Mouse (Mus musculus) heart, embryonic 14.5 days (tissue): ENCODE measurements around the gene Psmd7. TPM values are rescaled to one million over a fixed set of nuclear protein-coding genes. Genes with fewer than 3 reads are reported as not detected.

Experiments used
- ATAC-seq: fragments of 200-750 bp; cut with Nextera tagmentation; 2 replicates; pipeline ENCODE4 v1.8.0; 2017; ENCODE audit warnings: low read depth, moderate TSS enrichment; ENCODE audit not compliant: insufficient number of reproducible peaks, insufficient read depth, low FRiP score
- H3K27ac ChIP-seq, 2 experiments: fragments of 200-500 bp in 1 of 2; fragments of 300-500 bp in 1 of 2; sonication (generic) in 1 of 2; replicated peaks in 1 of 2; 2 replicates each; pipeline ENCODE4 v1.5.1; 2012 to 2014; ENCODE audit warnings: low read depth in 2 of 2, low read length in 2 of 2, control low read depth in 1 of 2, mild to moderate bottlenecking in 1 of 2, mixed read lengths in 1 of 2; ENCODE audit not compliant: control insufficient read depth in 1 of 2, insufficient read depth in 1 of 2
- H3K27me3 ChIP-seq: fragments of 300-500 bp; sonication (generic); 2 replicates; pipeline ENCODE4 v1.6.1; 2014; ENCODE audit warnings: mild to moderate bottlenecking, low read length, control low read depth; ENCODE audit not compliant: control insufficient read depth, insufficient read depth
- H3K36me3 ChIP-seq: fragments of 300-500 bp; sonication (generic); 2 replicates; pipeline ENCODE4 v1.6.1; 2014; ENCODE audit warnings: mild to moderate bottlenecking, control low read depth, low read length, mixed read lengths; ENCODE audit not compliant: control insufficient read depth, insufficient read depth
- H3K4me1 ChIP-seq, 2 experiments: fragments of 200-500 bp in 1 of 2; fragments of 300-500 bp in 1 of 2; sonication (generic) in 1 of 2; 2 replicates each; pipeline ENCODE4 v1.6.1; 2012 to 2014; ENCODE audit warnings: low read length in 2 of 2, control low read depth in 1 of 2, mixed read lengths in 1 of 2; ENCODE audit not compliant: control insufficient read depth in 2 of 2, insufficient read depth in 2 of 2
- H3K4me2 ChIP-seq: fragments of 300-500 bp; sonication (generic); 2 replicates; pipeline ENCODE4 v1.6.1; 2014; ENCODE audit warnings: mild to moderate bottlenecking, low read length
- H3K4me3 ChIP-seq, 2 experiments: fragments of 200-500 bp in 1 of 2; fragments of 300-500 bp in 1 of 2; sonication (generic) in 1 of 2; 2 replicates each; pipeline ENCODE4 v1.5.1; 2012 to 2014; ENCODE audit warnings: low read length in 2 of 2, mild to moderate bottlenecking in 2 of 2, control low read depth in 1 of 2, low read depth in 1 of 2, moderate library complexity in 1 of 2; ENCODE audit not compliant: control insufficient read depth in 1 of 2, insufficient read depth in 1 of 2
- H3K9ac ChIP-seq: fragments of 300-500 bp; sonication (generic); 2 replicates; pipeline ENCODE4 v1.6.1; 2014; ENCODE audit warnings: mild to moderate bottlenecking, low read length
- H3K9me3 ChIP-seq: fragments of 300-500 bp; sonication (generic); 2 replicates; pipeline ENCODE4 v1.6.1; 2016; ENCODE audit warnings: low read length, control low read depth; ENCODE audit not compliant: control insufficient read depth
- WGBS: fragments of 180-500 bp; shearing (Covaris S2); extraction: QIAGEN DNeasy Blood & Tissue Kit; methylation state at CpG from one replicate; pipeline ENCODE4 v1.1.7; 2014; 5-methylcytosine and 5-hydroxymethylcytosine counted together
- polyA plus RNA-seq: library from polyadenylated mRNA; unstranded; fragments of >200 nt; fragmentation: Nextera tagmentation; extraction: Ambion mirVana; gene quantifications from 2 replicates; pipeline ENCODE4 v1.2.1, GENCODE M21; 2014

The Psmd7 gene
- polyA plus RNA-seq, 1 experiment from 2014 or later, result 179 TPM

GRCm38 (mm10) chr8:107545621-107546152, 42.6 kb downstream of the Psmd7 start:
- Histone ChIP-seq H3K4me3 (peak overlapping the region; percentile 6 to 14; a peak in 2 of 4 replicates), H3K4me2 (peak overlapping the region; percentile 40), H3K9ac (peak overlapping the region; percentile 36; the same call in 1 of the 2 replicates)

DNA sequence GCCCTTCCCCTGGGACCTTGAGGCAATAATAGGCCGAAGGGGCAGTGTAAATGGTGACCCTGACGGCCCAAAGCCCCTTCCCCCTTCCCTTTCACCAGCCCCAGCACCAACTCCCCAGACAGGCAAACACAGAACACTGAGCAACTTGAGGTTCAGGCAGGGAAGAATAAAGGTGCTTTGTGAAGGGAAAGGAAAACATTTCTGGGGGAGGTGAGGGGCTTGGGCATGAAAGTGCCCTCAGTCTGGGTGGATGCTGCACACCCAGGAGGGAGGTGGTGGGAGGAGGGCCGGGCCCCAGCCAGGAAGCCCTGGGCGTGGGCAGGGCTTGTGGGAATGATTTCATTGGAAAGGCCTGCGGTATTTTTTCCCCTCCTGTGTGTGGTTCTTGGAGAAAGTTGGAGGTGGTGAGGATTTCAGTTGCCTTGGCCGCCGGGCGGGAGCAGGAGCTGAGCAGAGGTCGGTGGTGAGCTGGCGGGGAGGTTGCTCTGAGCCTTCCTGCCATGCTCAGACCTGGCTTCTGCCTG, 43.6 kb downstream of the Psmd7 start:
- H3K27ac ChIP-seq, result peak overlapping the region; percentile 67 to 85
- peak overlapping the region; percentile 54; the same call in 1 of the 2 replicates for H3K9ac ChIP-seq
- peak overlapping the region; percentile 11 to 14; a peak in 2 of 4 replicates for H3K4me3 ChIP-seq
- peaks cover 26 to 29% of the 10 kb centered on the region in 2 experiments for H3K4me1 ChIP-seq
- no peaks in the 10 kb centered on the region for H3K27me3 ChIP-seq
- peak overlapping the region; percentile 40 for H3K4me2 ChIP-seq
- no peaks in the 10 kb centered on the region for H3K9me3 ChIP-seq
- H3K36me3 ChIP-seq, result peaks cover 10% of the 10 kb centered on the region
- ATAC-seq, result no peak
- WGBS, result 42% methylated on average over 10 of the region's 10 CpGs

More at GRCm38 (mm10) chr8:107545621-107546152, 42.6 kb downstream of the Psmd7 start:
- peaks cover 23 to 26% of the 10 kb centered on the region in 2 experiments for H3K4me1 ChIP-seq
- no peaks in the 10 kb centered on the region for H3K9me3 ChIP-seq
- H3K36me3 ChIP-seq, result peaks cover 19% of the 10 kb centered on the region
- no peaks in the 10 kb centered on the region for H3K27me3 ChIP-seq
- 77% methylated on average over 11 of the region's 11 CpGs for WGBS
- ATAC-seq, result no peak
- peak overlapping the region; percentile 15 to 67; a peak in 3 of 4 replicates for H3K27ac ChIP-seq

- Histone ChIP-seq H3K9ac (no peak overlapping the region), H3K27me3 (no peaks in the 10 kb centered on the region), H3K4me1 (peaks cover 26 to 29% of the 10 kb centered on the region in 2 experiments), H3K27ac (peak overlapping the region; percentile 62 to 67; a peak in 3 of 4 replicates), H3K4me2 (no peak overlapping the region), H3K36me3 (0 out of 2 replicates have a peak, but pooled peaks cover 5% of the 10 kb centered on the region), H3K4me3 (no peak overlapping the region), H3K9me3 (no peaks in the 10 kb centered on the region)
- WGBS, result 86% methylated on average over 8 of the region's 8 CpGs
- no peak for ATAC-seq
Observed at GRCm38 (mm10) chr8:107544211-107544610, 44.1 kb downstream of the Psmd7 start.

GRCm38 (mm10) chr8:107543714-107544113, 44.5 kb downstream of the Psmd7 start:
- Histone ChIP-seq H3K4me2 (no peak overlapping the region), H3K9ac (no peak overlapping the region), H3K9me3 (no peaks in the 10 kb centered on the region), H3K36me3 (0 out of 2 replicates have a peak, but pooled peaks cover under 1% of the 10 kb centered on the region), H3K4me1 (peaks cover 26 to 29% of the 10 kb centered on the region in 2 experiments), H3K27me3 (no peaks in the 10 kb centered on the region), H3K4me3 (no peak overlapping the region), H3K27ac (peak overlapping the region in 1 of 2 experiments; percentile 67; a peak in 1 of 4 replicates)
- 85% methylated on average over 10 of the region's 11 CpGs for WGBS
- ATAC-seq, result no peak

- WGBS, result 72% methylated on average over 3 of the region's 3 CpGs
- no peak overlapping the region for H3K9ac ChIP-seq
- no peaks in the 10 kb centered on the region for H3K9me3 ChIP-seq
- no peaks in the 10 kb centered on the region for H3K27me3 ChIP-seq
- no peaks in the 10 kb centered on the region for H3K36me3 ChIP-seq
- no peak for ATAC-seq
- H3K27ac ChIP-seq, result no peak overlapping the region
- no peak overlapping the region for H3K4me3 ChIP-seq
- peaks cover 29 to 34% of the 10 kb centered on the region in 2 experiments for H3K4me1 ChIP-seq
- no peak overlapping the region for H3K4me2 ChIP-seq
Observed at GRCm38 (mm10) chr8:107542151-107542550, 46.1 kb downstream of the Psmd7 start.

DNA sequence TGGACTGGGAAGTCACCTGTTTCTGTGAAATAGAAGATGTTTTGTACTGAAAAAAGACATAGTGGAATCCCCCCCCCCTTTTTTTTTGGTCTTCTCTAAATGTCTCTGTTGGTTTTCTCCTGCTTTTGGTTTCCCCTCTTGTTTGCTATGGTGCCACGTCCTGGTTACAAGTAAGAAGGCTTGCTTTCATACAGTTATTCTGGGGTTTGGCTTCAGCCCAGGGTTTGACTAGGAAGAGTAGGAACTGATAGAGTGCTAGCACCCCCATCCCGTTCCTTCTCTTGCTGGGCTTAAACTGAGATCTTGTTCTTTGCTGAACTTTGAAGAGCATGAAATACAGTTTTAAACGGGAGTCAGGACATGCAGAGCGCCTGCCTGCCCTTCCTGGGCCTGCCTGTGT, 46.9 kb downstream of the Psmd7 start:
- Histone ChIP-seq H3K4me3 (no peak overlapping the region), H3K4me1 (peaks cover 25 to 28% of the 10 kb centered on the region in 2 experiments), H3K9me3 (no peaks in the 10 kb centered on the region), H3K9ac (no peak overlapping the region), H3K27me3 (no peaks in the 10 kb centered on the region), H3K4me2 (no peak overlapping the region), H3K27ac (no peak overlapping the region), H3K36me3 (no peaks in the 10 kb centered on the region)
- ATAC-seq, result no peak
- 63% methylated on average over 4 of the region's 4 CpGs for WGBS

DNA sequence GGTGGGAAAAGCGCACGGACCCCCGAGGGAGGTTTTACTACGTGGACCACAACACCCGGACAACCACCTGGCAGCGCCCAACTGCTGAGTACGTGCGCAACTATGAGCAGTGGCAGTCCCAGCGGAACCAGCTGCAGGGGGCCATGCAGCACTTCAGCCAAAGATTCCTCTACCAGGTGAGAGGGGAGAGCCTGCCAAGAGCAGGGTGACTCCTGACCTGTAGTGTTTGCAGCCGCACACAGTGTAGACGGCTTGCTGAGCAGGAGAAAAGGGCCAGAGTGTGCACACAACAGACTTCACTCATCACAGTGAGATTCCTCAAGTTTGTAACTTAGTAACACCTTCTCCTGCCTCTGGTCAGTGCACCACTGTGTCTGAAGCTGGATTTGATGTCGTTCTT, 47.6 kb downstream of the Psmd7 start:
- ATAC-seq, result no peak
- 70% methylated on average over 12 of the region's 12 CpGs for WGBS
- no peaks in the 10 kb centered on the region for H3K9me3 ChIP-seq
- H3K27me3 ChIP-seq, result no peaks in the 10 kb centered on the region
- H3K27ac ChIP-seq, result no peak overlapping the region
- H3K36me3 ChIP-seq, result no peaks in the 10 kb centered on the region
- H3K4me1 ChIP-seq, result peaks cover 18 to 22% of the 10 kb centered on the region in 2 experiments
- no peak overlapping the region for H3K9ac ChIP-seq
- H3K4me3 ChIP-seq, result no peak overlapping the region
- no peak overlapping the region for H3K4me2 ChIP-seq
